Mouse (Mus musculus): ENCODE measurements at regions not wholly inside any gene's neighbourhood (a gene's known extent, or its start where the extent isn't known, plus 50 kb on each side); places are given as distances from the start of the nearest gene placed in this dataset.

GRCm38 (mm10) chr7:83045266-83045665 lies 178.1 kb downstream of the Mex3b start:
- 88% methylated on average over 3 of the region's 3 CpGs for WGBS
- Histone ChIP-seq H3K4me3 (ENCODE audit: insufficient read depth, low read depth, low read length) (no peak overlapping the region), H3K27me3 (ENCODE audit: control insufficient read depth, insufficient read depth, low read length) (no peaks in the 10 kb centered on the region), H3K27ac (replicated peaks; ENCODE audit: insufficient read depth, low read depth, low read length) (no peak overlapping the region), H3K4me1 (ENCODE audit: control insufficient read depth, insufficient read depth, low read length) (no peaks in the 10 kb centered on the region), H3K36me3 (ENCODE audit: control insufficient read depth, insufficient read depth, low read length) (no peaks in the 10 kb centered on the region), H3K9ac (ENCODE audit: low read depth, low read length) (no peak overlapping the region), H3K79me2 (ENCODE audit: control insufficient read depth, insufficient read depth, low read length) (no peaks in the 10 kb centered on the region)
- TF ChIP-seq CTCF (IDR thresholded peaks at IDR 0.05; ENCODE audit: low read depth, low read length), result no peak
- no peak for TF ChIP-seq POLR2A (IDR thresholded peaks at IDR 0.05; ENCODE audit: extremely low read depth, insufficient read depth, low read length)
- DNase-seq (ENCODE audit: extremely low read depth, low read depth, low spot score), result no peak

GRCm38 (mm10) chr7:83050011-83050410 lies 182.9 kb downstream of the Mex3b start:
- Histone ChIP-seq H3K4me3 (ENCODE audit: insufficient read depth, low read depth, low read length) (no peak overlapping the region), H3K27me3 (ENCODE audit: control insufficient read depth, insufficient read depth, low read length) (no peaks in the 10 kb centered on the region), H3K4me1 (ENCODE audit: control insufficient read depth, insufficient read depth, low read length) (no peaks in the 10 kb centered on the region), H3K9ac (ENCODE audit: low read depth, low read length) (no peak overlapping the region), H3K36me3 (ENCODE audit: control insufficient read depth, insufficient read depth, low read length) (no peaks in the 10 kb centered on the region), H3K79me2 (ENCODE audit: control insufficient read depth, insufficient read depth, low read length) (no peaks in the 10 kb centered on the region), H3K27ac (replicated peaks; ENCODE audit: insufficient read depth, low read depth, low read length) (no peak overlapping the region)
- WGBS, result 59% methylated on average over 3 of the region's 3 CpGs
- no peak for TF ChIP-seq POLR2A (IDR thresholded peaks at IDR 0.05; ENCODE audit: extremely low read depth, insufficient read depth, low read length)
- TF ChIP-seq CTCF (IDR thresholded peaks at IDR 0.05; ENCODE audit: low read depth, low read length), result no peak
- DNase-seq (ENCODE audit: extremely low read depth, low read depth, low spot score), result no peak

GRCm38 (mm10) chr7:83050833-83051497 lies 183.8 kb downstream of the Mex3b start:
- DNase-seq (ENCODE audit: extremely low read depth, low read depth, low spot score), result no peak
- no peak for TF ChIP-seq CTCF (IDR thresholded peaks at IDR 0.05; ENCODE audit: low read depth, low read length)
- no peak for TF ChIP-seq POLR2A (IDR thresholded peaks at IDR 0.05; ENCODE audit: extremely low read depth, insufficient read depth, low read length)
- Histone ChIP-seq H3K27ac (replicated peaks; ENCODE audit: insufficient read depth, low read depth, low read length) (no peak overlapping the region), H3K27me3 (ENCODE audit: control insufficient read depth, insufficient read depth, low read length) (no peaks in the 10 kb centered on the region), H3K36me3 (ENCODE audit: control insufficient read depth, insufficient read depth, low read length) (no peaks in the 10 kb centered on the region), H3K4me3 (ENCODE audit: insufficient read depth, low read depth, low read length) (no peak overlapping the region), H3K4me1 (ENCODE audit: control insufficient read depth, insufficient read depth, low read length) (no peaks in the 10 kb centered on the region), H3K9ac (ENCODE audit: low read depth, low read length) (no peak overlapping the region), H3K79me2 (ENCODE audit: control insufficient read depth, insufficient read depth, low read length) (no peaks in the 10 kb centered on the region)
- WGBS, result 89% methylated on average over 6 of the region's 6 CpGs

- Histone ChIP-seq H3K79me2 (ENCODE audit: control insufficient read depth, insufficient read depth, low read length) (no peaks in the 10 kb centered on the region), H3K4me3 (ENCODE audit: insufficient read depth, low read depth, low read length) (no peak overlapping the region), H3K4me1 (ENCODE audit: control insufficient read depth, insufficient read depth, low read length) (no peaks in the 10 kb centered on the region), H3K27me3 (ENCODE audit: control insufficient read depth, insufficient read depth, low read length) (no peaks in the 10 kb centered on the region), H3K9ac (ENCODE audit: low read depth, low read length) (no peak overlapping the region), H3K36me3 (ENCODE audit: control insufficient read depth, insufficient read depth, low read length) (no peaks in the 10 kb centered on the region), H3K27ac (replicated peaks; ENCODE audit: insufficient read depth, low read depth, low read length) (no peak overlapping the region)
- DNase-seq (ENCODE audit: extremely low read depth, low read depth, low spot score), result no peak
- 84% methylated on average over 13 of the region's 13 CpGs for WGBS
- TF ChIP-seq CTCF (IDR thresholded peaks at IDR 0.05; ENCODE audit: low read depth, low read length) (no peak), POLR2A (IDR thresholded peaks at IDR 0.05; ENCODE audit: extremely low read depth, insufficient read depth, low read length) (no peak)
These were observed 189.2 kb downstream of the Mex3b start for GRCm38 (mm10) chr7:83056101-83056935.

GRCm38 (mm10) chr7:83060318-83060717 lies 193.2 kb downstream of the Mex3b start:
- Histone ChIP-seq H3K4me3 (ENCODE audit: insufficient read depth, low read depth, low read length) (no peak overlapping the region), H3K27ac (replicated peaks; ENCODE audit: insufficient read depth, low read depth, low read length) (no peak overlapping the region), H3K4me1 (ENCODE audit: control insufficient read depth, insufficient read depth, low read length) (no peaks in the 10 kb centered on the region), H3K9ac (ENCODE audit: low read depth, low read length) (no peak overlapping the region), H3K36me3 (ENCODE audit: control insufficient read depth, insufficient read depth, low read length) (no peaks in the 10 kb centered on the region), H3K79me2 (ENCODE audit: control insufficient read depth, insufficient read depth, low read length) (no peaks in the 10 kb centered on the region), H3K27me3 (ENCODE audit: control insufficient read depth, insufficient read depth, low read length) (no peaks in the 10 kb centered on the region)
- no peak for TF ChIP-seq CTCF (IDR thresholded peaks at IDR 0.05; ENCODE audit: low read depth, low read length)
- TF ChIP-seq POLR2A (IDR thresholded peaks at IDR 0.05; ENCODE audit: extremely low read depth, insufficient read depth, low read length), result no peak
- no peak for DNase-seq (ENCODE audit: extremely low read depth, low read depth, low spot score)
- 71% methylated on average over 3 of the region's 3 CpGs for WGBS

- no peaks in the 10 kb centered on the region for H3K27me3 ChIP-seq (ENCODE audit: control insufficient read depth, insufficient read depth, low read length)
- 67% methylated on average over 5 of the region's 5 CpGs for WGBS
These were observed 193.6 kb downstream of the Mex3b start for GRCm38 (mm10) chr7:83060733-83061132.

More at GRCm38 (mm10) chr7:83060733-83061132, 193.6 kb downstream of the Mex3b start:
- TF ChIP-seq CTCF (IDR thresholded peaks at IDR 0.05; ENCODE audit: low read depth, low read length) (no peak), POLR2A (IDR thresholded peaks at IDR 0.05; ENCODE audit: extremely low read depth, insufficient read depth, low read length) (no peak)
- DNase-seq (ENCODE audit: extremely low read depth, low read depth, low spot score), result no peak
- Histone ChIP-seq H3K27ac (replicated peaks; ENCODE audit: insufficient read depth, low read depth, low read length) (no peak overlapping the region), H3K36me3 (ENCODE audit: control insufficient read depth, insufficient read depth, low read length) (no peaks in the 10 kb centered on the region), H3K9ac (ENCODE audit: low read depth, low read length) (no peak overlapping the region), H3K4me1 (ENCODE audit: control insufficient read depth, insufficient read depth, low read length) (no peaks in the 10 kb centered on the region), H3K79me2 (ENCODE audit: control insufficient read depth, insufficient read depth, low read length) (no peaks in the 10 kb centered on the region), H3K4me3 (ENCODE audit: insufficient read depth, low read depth, low read length) (no peak overlapping the region)

Data from liver, adult 2 months (tissue).